ENCODE assay signal across 15 mouse cellular contexts in the genomic region with DNA sequence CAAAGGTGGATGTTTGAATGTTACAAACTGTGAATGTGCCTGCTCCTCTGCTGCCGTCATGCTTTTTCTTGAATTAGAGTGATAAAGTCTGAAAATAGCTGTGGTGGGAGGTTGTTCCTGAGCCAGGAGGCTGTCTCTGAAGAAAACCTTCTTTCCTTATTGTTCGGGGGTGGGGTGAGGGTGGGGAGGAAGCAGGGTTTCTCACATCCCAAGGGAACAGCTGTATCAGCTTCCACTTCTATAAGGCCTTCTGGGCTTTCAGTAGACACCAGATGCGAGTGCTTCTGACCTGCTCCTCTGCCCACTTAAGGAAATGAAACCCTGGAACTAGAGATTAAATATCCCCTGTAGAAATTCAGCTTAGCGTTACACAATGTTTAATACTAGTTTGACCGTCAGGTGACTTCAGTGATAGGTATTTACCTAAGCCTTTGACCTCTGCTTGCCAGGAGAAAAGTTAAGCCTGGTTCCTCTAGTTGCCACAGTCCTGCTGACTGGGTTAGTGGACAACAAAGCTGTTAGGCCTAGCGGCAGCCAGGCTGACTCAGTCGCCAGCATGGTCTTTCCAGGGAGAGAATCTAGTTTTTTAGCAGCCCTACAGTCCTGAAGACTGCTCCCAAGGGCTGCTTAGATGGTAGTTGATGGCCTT. TPM values are rescaled to one million over a fixed set of nuclear protein-coding genes. Genes with fewer than 3 reads are reported as not detected.
A peak's percentile ranks its signal among the peaks of the same experiment; 100 is the strongest.
DNase-seq lines count a peak whose midpoint lies in the region; ATAC-seq and TF ChIP-seq lines count a peak whose summit lies in the region.
"Had no signal": no experiment of that assay in that cellular context is flagged by ENCODE, and none has a peak within 500 bp of the region (broad histone marks: within the 10 kb centered on the region; RNA-seq: fewer than 3 reads in every experiment).

No protein-coding gene starts in this region.

- H3K36me3 ChIP-seq in heart, postnatal 0 days (replicated peaks; ENCODE audit: control insufficient read depth, insufficient read depth, low read length) = 0 out of 2 replicates have a peak, but pooled peaks cover under 1% of the 10 kb centered on the region
- H3K36me3 ChIP-seq in lung, postnatal 0 days (ENCODE audit: insufficient read depth, low read length) = no peaks in the 10 kb centered on the region
- peaks cover 40% of the 10 kb centered on the region for H3K36me3 ChIP-seq in hindbrain, embryonic 10.5 days
- H3K36me3 ChIP-seq: liver, embryonic 13.5 days had no signal

- 54% methylated on average over 7 of the region's 7 CpGs for WGBS in heart, postnatal 0 days
- WGBS in lung, postnatal 0 days = 69% methylated on average over 7 of the region's 7 CpGs
- 83% methylated on average over 7 of the region's 7 CpGs for WGBS in hindbrain, embryonic 10.5 days

- no peaks in the 10 kb centered on the region; the same call in 1 of the 2 replicates for H3K4me1 ChIP-seq in heart, postnatal 0 days (ENCODE audit: control insufficient read depth, insufficient read depth)
- no peaks in the 10 kb centered on the region for H3K4me1 ChIP-seq in lung, postnatal 0 days (ENCODE audit: insufficient read depth, low read depth, low read length)
- H3K4me1 ChIP-seq in hindbrain, embryonic 10.5 days (replicated peaks) = 0 out of 2 replicates have a peak, but pooled peaks cover 3% of the 10 kb centered on the region
- H3K4me1 ChIP-seq: midbrain, embryonic 13.5 days had no signal

- no peak for DNase-seq in frontal cortex, postnatal 14 days (ENCODE audit: low spot score in 2 of 2)
- no peak for DNase-seq in heart, postnatal 0 days (ENCODE audit: low spot score)
- no peak for DNase-seq in heart, postnatal 4 days
- peak; percentile 15 for DNase-seq in lung, postnatal 0 days (ENCODE audit: low spot score)
- DNase-seq in lung, postnatal 25 days (ENCODE audit: low spot score) = no peak
- DNase-seq in telencephalon, adult 2 months (ENCODE audit: low read depth, low spot score) = peak; percentile 88
- DNase-seq in hindbrain, embryonic 10.5 days (ENCODE audit: low spot score) = no peak
- DNase-seq: cerebellum, adult 9-10 months; embryo, embryonic 11 days; kidney, postnatal 36 days; liver, embryonic 13.5 days; lung, postnatal 36 days had no signal

- H3K4me3 ChIP-seq in heart, postnatal 0 days (ENCODE audit: low read depth, low read length) = no peak overlapping the region
- H3K4me3 ChIP-seq in lung, postnatal 0 days (ENCODE audit: low read depth, low read length) = no peak overlapping the region
- no peak overlapping the region for H3K4me3 ChIP-seq in hindbrain, embryonic 10.5 days
- H3K4me3 ChIP-seq: erythroblast, embryonic 14.5 days; liver, embryonic 13.5 days; midbrain, embryonic 13.5 days had no signal

- TF ChIP-seq EP300 in heart, postnatal 0 days (IDR thresholded peaks at IDR 0.05; ENCODE audit: low read depth) = no peak
- no peak for TF ChIP-seq EP300 in lung, postnatal 0 days (IDR thresholded peaks at IDR 0.05)

- no peak overlapping the region for H3K9ac ChIP-seq in heart, postnatal 0 days (replicated peaks; ENCODE audit: low read depth, low read length)
- H3K9ac ChIP-seq in lung, postnatal 0 days (replicated peaks; ENCODE audit: low read depth) = no peak overlapping the region
- H3K9ac ChIP-seq: liver, embryonic 13.5 days; midbrain, embryonic 13.5 days had no signal

- TF ChIP-seq CTCF in heart, postnatal 0 days (IDR thresholded peaks at IDR 0.05; ENCODE audit: low read depth) = no peak
- TF ChIP-seq CTCF in lung, postnatal 0 days (IDR thresholded peaks at IDR 0.05) = no peak

- no peaks in the 10 kb centered on the region for H3K9me3 ChIP-seq in heart, postnatal 0 days (replicated peaks; ENCODE audit: control insufficient read depth, low read length)
- H3K9me3 ChIP-seq in lung, postnatal 0 days (ENCODE audit: low read length) = no peaks in the 10 kb centered on the region
- no peaks in the 10 kb centered on the region for H3K9me3 ChIP-seq in hindbrain, embryonic 10.5 days
- H3K9me3 ChIP-seq: liver, embryonic 13.5 days; midbrain, embryonic 13.5 days had no signal

- H3K27me3 ChIP-seq in heart, postnatal 0 days (ENCODE audit: control insufficient read depth, insufficient read depth, low read length) = no peaks in the 10 kb centered on the region
- no peaks in the 10 kb centered on the region for H3K27me3 ChIP-seq in lung, postnatal 0 days (replicated peaks; ENCODE audit: insufficient read depth, low read length)
- H3K27me3 ChIP-seq in hindbrain, embryonic 10.5 days (ENCODE audit: insufficient read depth, poor library complexity, severe bottlenecking) = no peaks in the 10 kb centered on the region
- H3K27me3 ChIP-seq: liver, embryonic 13.5 days; midbrain, embryonic 13.5 days had no signal

- peak overlapping the region; percentile 20; the same call in 1 of the 2 replicates for H3K27ac ChIP-seq in heart, postnatal 0 days (ENCODE audit: low read depth)
- H3K27ac ChIP-seq in lung, postnatal 0 days (ENCODE audit: low read length) = no peak overlapping the region
- H3K27ac ChIP-seq in hindbrain, embryonic 10.5 days = no peak overlapping the region
- H3K27ac ChIP-seq: liver, embryonic 13.5 days; midbrain, embryonic 13.5 days had no signal

- ATAC-seq in frontal cortex, adult (ENCODE audit: low TSS enrichment) = peak; percentile 94
- ATAC-seq in heart, postnatal 0 days (ENCODE audit: insufficient read depth, low read depth) = no peak
- no peak for ATAC-seq in lung, postnatal 0 days
- ATAC-seq: midbrain, embryonic 13.5 days had no signal

- H3K4me2 ChIP-seq in heart, postnatal 0 days (ENCODE audit: low read depth, low read length) = peak overlapping the region; percentile 15; the same call in 1 of the 2 replicates
- no peak overlapping the region for H3K4me2 ChIP-seq in lung, postnatal 0 days (replicated peaks; ENCODE audit: low read depth, low read length)
- H3K4me2 ChIP-seq: liver, embryonic 13.5 days; midbrain, embryonic 13.5 days had no signal

RNA-seq across cellular contexts. Expression of gene Efcab9, which starts 26.7 kb away (rescaled TPM):
- not detected in 2 replicates for total RNA-seq in heart, postnatal 0 days (2014; rRNA removed; ENCODE audit: low replicate concordance)
- polyA plus RNA-seq in heart, postnatal 0 days (2015; fragmentation: Nextera tagmentation; extraction: Ambion mirVana) = 0.18 and 0.26 TPM in 2 replicates
- under 1 TPM in 1 of 2 experiments, not detected in 1; 0.47 TPM for total RNA-seq in heart, postnatal 4 days (2021)
- polyA plus RNA-seq in lung, postnatal 0 days (2015; fragmentation: Nextera tagmentation; extraction: Ambion mirVana) = 0.18 and 0.30 TPM in 2 replicates
- 0.45 TPM in 1 of 2 replicates, not detected in the other for polyA plus RNA-seq in hindbrain, embryonic 10.5 days (2016; fragmentation: Nextera tagmentation; extraction: Ambion mirVana)
- polyA plus RNA-seq: erythroblast, embryonic 14.5 days had no signal

RNA-seq across cellular contexts. Expression of gene Stk10, which starts 27.9 kb away (rescaled TPM):
- 4.3 and 6.2 TPM in 2 replicates for total RNA-seq in heart, postnatal 0 days (2014; rRNA removed; ENCODE audit: low replicate concordance)
- 1.4 and 1.6 TPM in 2 replicates for polyA plus RNA-seq in heart, postnatal 0 days (2015; fragmentation: Nextera tagmentation; extraction: Ambion mirVana)
- 10 to 100 TPM; 11.8 to 12.7 TPM for total RNA-seq in heart, postnatal 4 days (2021)
- polyA plus RNA-seq in lung, postnatal 0 days (2015; fragmentation: Nextera tagmentation; extraction: Ambion mirVana) = 1.9 and 2.4 TPM in 2 replicates
- 3.0 TPM in 2 replicates for polyA plus RNA-seq in hindbrain, embryonic 10.5 days (2016; fragmentation: Nextera tagmentation; extraction: Ambion mirVana)

RNA-seq across cellular contexts. Expression of gene Ubtd2, which starts 50.0 kb away (rescaled TPM):
- total RNA-seq in heart, postnatal 0 days (2014; rRNA removed; ENCODE audit: low replicate concordance) = 22.1 and 25.0 TPM in 2 replicates
- 11.5 and 11.6 TPM in 2 replicates for polyA plus RNA-seq in heart, postnatal 0 days (2015; fragmentation: Nextera tagmentation; extraction: Ambion mirVana)
- total RNA-seq in heart, postnatal 4 days (2021) = 10 to 100 TPM; 24.3 to 26.1 TPM
- 23.7 and 25.1 TPM in 2 replicates for polyA plus RNA-seq in lung, postnatal 0 days (2015; fragmentation: Nextera tagmentation; extraction: Ambion mirVana)
- 55.6 and 66.4 TPM in 2 replicates for polyA plus RNA-seq in hindbrain, embryonic 10.5 days (2016; fragmentation: Nextera tagmentation; extraction: Ambion mirVana)

Comparison
In these comparisons a context has a peak if more than half of its experiments do, and no peak if none do; other contexts are left out.
1. DNase-seq: peak in lung, postnatal 0 days (single experiment) and telencephalon, adult 2 months (single experiment); none in frontal cortex, postnatal 14 days (0 of 2), heart, postnatal 0 days (single experiment), heart, postnatal 4 days (single experiment), lung, postnatal 25 days (single experiment) and hindbrain, embryonic 10.5 days (single experiment).